Mouse (Mus musculus) liver, postnatal 0 days (tissue): Measurements from ENCODE around the gene Aebp1.

Experiments
- CTCF ChIP-seq: sonication (generic); IDR thresholded peaks from 2 replicates; pipeline ENCODE4 v1.5.1; 2016; ENCODE audit warnings: antibody characterized with exemption, low read depth
- EP300 ChIP-seq: IDR thresholded peaks from 2 replicates; pipeline ENCODE4 v1.6.1; 2016; ENCODE audit warnings: antibody characterized with exemption, low read depth, mild to moderate bottlenecking

DNA sequence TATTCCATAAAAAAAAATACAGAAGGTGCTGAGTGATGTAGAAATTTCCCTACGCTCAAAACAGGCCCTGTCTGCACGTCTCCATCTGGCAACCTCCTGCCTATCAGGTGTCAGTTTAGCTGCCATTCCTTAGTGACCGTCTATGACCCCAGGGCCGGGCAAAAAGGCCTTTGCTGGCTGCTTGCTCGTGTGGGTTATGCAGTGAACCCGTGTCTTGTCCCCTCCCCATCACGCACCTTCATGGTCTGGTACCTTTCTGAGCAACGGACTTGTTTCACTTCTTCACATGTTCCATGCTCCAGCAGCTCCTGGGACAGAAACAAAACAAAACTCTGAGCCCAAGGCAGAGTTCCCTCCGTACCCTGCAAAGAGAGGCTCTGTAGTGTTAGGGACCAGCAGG lies 27.2 kb upstream of the Aebp1 start:
- no peak for TF ChIP-seq EP300
- TF ChIP-seq CTCF = no peak
